Mouse (Mus musculus): Measurements from ENCODE around the gene Cryba4.

GRCm38 (mm10) chr5:112295564-112295963, 43.2 kb upstream of the Cryba4 start:
- no peak for TF ChIP-seq CTCF (IDR thresholded peaks at IDR 0.05)
- no peak for TF ChIP-seq EP300 (IDR thresholded peaks at IDR 0.05)

Data from lung, postnatal 0 days (tissue).